Mouse (Mus musculus): ENCODE measurements around the gene Ugt1a2.

Gene Ugt1a2

GRCm38 (mm10) chr1:88258881-88259642 lies 58.7 kb downstream of the Ugt1a2 start:
- peak; percentile 97 for DNase-seq

- peak; percentile 96 for DNase-seq
Measured at GRCm38 (mm10) chr1:88259643-88260024, 59.2 kb downstream of the Ugt1a2 start.

GRCm38 (mm10) chr1:88260114-88260513 lies 59.7 kb downstream of the Ugt1a2 start:
- peak; percentile 97 for DNase-seq

GRCm38 (mm10) chr1:88260604-88261377 lies 60.4 kb downstream of the Ugt1a2 start:
- no peak for DNase-seq

GRCm38 (mm10) chr1:88261706-88262105 lies 61.3 kb downstream of the Ugt1a2 start:
- DNase-seq, result no peak

- DNase-seq, result no peak
Measured at GRCm38 (mm10) chr1:88262255-88262654, 61.9 kb downstream of the Ugt1a2 start.

GRCm38 (mm10) chr1:88262961-88263360 lies 62.6 kb downstream of the Ugt1a2 start:
- DNase-seq, result no peak

GRCm38 (mm10) chr1:88263778-88264177 lies 63.4 kb downstream of the Ugt1a2 start:
- DNase-seq, result no peak

GRCm38 (mm10) chr1:88264237-88264868 lies 64.0 kb downstream of the Ugt1a2 start:
- DNase-seq, result no peak

- no peak for DNase-seq
Measured at GRCm38 (mm10) chr1:88264869-88265240, 64.5 kb downstream of the Ugt1a2 start.

GRCm38 (mm10) chr1:88266123-88266522 lies 65.7 kb downstream of the Ugt1a2 start:
- no peak for DNase-seq

- DNase-seq, result no peak
Measured at GRCm38 (mm10) chr1:88267489-88267888, 67.1 kb downstream of the Ugt1a2 start.

- DNase-seq, result no peak
Measured at GRCm38 (mm10) chr1:88268070-88268469, 67.7 kb downstream of the Ugt1a2 start.
